Mouse (Mus musculus): ENCODE results near the gene Fmo3. TPM values are rescaled to one million over a fixed set of nuclear protein-coding genes. Genes with fewer than 3 reads are reported as not detected.

Gene Fmo3
- polyA plus RNA-seq, 1 experiment from 2014 or later, result 0.10 TPM

GRCm38 (mm10) chr1:162925121-162925520 lies 59.2 kb downstream of the Fmo3 start:
- H3K4me2 ChIP-seq, result no peak overlapping the region
- no peak overlapping the region for H3K9ac ChIP-seq
- H3K4me3 ChIP-seq (replicated peaks), result no peak overlapping the region
- no peak for ATAC-seq (ENCODE audit: insufficient read depth, low FRiP score, low read depth)
- H3K36me3 ChIP-seq, result no peaks in the 10 kb centered on the region
- 75% methylated on average over 1 of the region's 1 CpGs for WGBS
- no peaks in the 10 kb centered on the region for H3K27me3 ChIP-seq (replicated peaks)
- H3K27ac ChIP-seq, result no peak overlapping the region
- no peaks in the 10 kb centered on the region for H3K4me1 ChIP-seq
- no peaks in the 10 kb centered on the region for H3K9me3 ChIP-seq

GRCm38 (mm10) chr1:162916661-162917060 lies 67.7 kb downstream of the Fmo3 start:
- Histone ChIP-seq H3K9me3 (no peaks in the 10 kb centered on the region), H3K4me1 (no peaks in the 10 kb centered on the region), H3K27me3 (replicated peaks) (no peaks in the 10 kb centered on the region), H3K36me3 (no peaks in the 10 kb centered on the region), H3K9ac (no peak overlapping the region), H3K4me2 (no peak overlapping the region), H3K27ac (no peak overlapping the region), H3K4me3 (replicated peaks) (no peak overlapping the region)
- 63% methylated on average over 8 of the region's 8 CpGs for WGBS
- no peak for ATAC-seq (ENCODE audit: insufficient read depth, low FRiP score, low read depth)

- no peak overlapping the region for H3K9ac ChIP-seq
- no peak overlapping the region for H3K27ac ChIP-seq
- 67% methylated on average over 4 of the region's 4 CpGs for WGBS
- no peaks in the 10 kb centered on the region for H3K27me3 ChIP-seq (replicated peaks)
- no peaks in the 10 kb centered on the region for H3K36me3 ChIP-seq
- no peak for ATAC-seq (ENCODE audit: insufficient read depth, low FRiP score, low read depth)
- H3K4me1 ChIP-seq, result no peaks in the 10 kb centered on the region
- H3K4me3 ChIP-seq (replicated peaks), result no peak overlapping the region
- H3K4me2 ChIP-seq, result no peak overlapping the region
- H3K9me3 ChIP-seq, result no peaks in the 10 kb centered on the region
Observed at GRCm38 (mm10) chr1:162914932-162915556, 69.3 kb downstream of the Fmo3 start.

- Histone ChIP-seq H3K27me3 (replicated peaks) (no peaks in the 10 kb centered on the region), H3K4me1 (no peaks in the 10 kb centered on the region), H3K9ac (no peak overlapping the region), H3K36me3 (no peaks in the 10 kb centered on the region), H3K4me3 (replicated peaks) (no peak overlapping the region), H3K4me2 (no peak overlapping the region), H3K9me3 (no peaks in the 10 kb centered on the region), H3K27ac (no peak overlapping the region)
- no peak for ATAC-seq (ENCODE audit: insufficient read depth, low FRiP score, low read depth)
Observed at GRCm38 (mm10) chr1:162912085-162912484, 72.2 kb downstream of the Fmo3 start.

Other genes starting within 250 kb of the Fmo3 start
- 125 and 144 TPM in 2 replicates for gene Prrc2c, start 244.0 kb downstream of the Fmo3 start, polyA plus RNA-seq (2015; fragmentation: Nextera tagmentation; extraction: Ambion mirVana)
- 1.3 and 2.8 TPM in 2 replicates for gene Fmo4, start 170.6 kb downstream of the Fmo3 start, polyA plus RNA-seq (2015; fragmentation: Nextera tagmentation; extraction: Ambion mirVana)
- gene Fmo1, start 117.9 kb downstream of the Fmo3 start, polyA plus RNA-seq (2015; fragmentation: Nextera tagmentation; extraction: Ambion mirVana), result 13.6 and 16.4 TPM in 2 replicates
- gene Fmo2, start 85.8 kb downstream of the Fmo3 start, polyA plus RNA-seq (2015; fragmentation: Nextera tagmentation; extraction: Ambion mirVana), result 5.9 and 7.4 TPM in 2 replicates
- gene Fmo6, start 47.0 kb downstream of the Fmo3 start, polyA plus RNA-seq (2015; fragmentation: Nextera tagmentation; extraction: Ambion mirVana), result 0.10 TPM in 1 of 2 replicates, not detected in the other
- gene Mroh9, start 101.1 kb upstream of the Fmo3 start, polyA plus RNA-seq (2015; fragmentation: Nextera tagmentation; extraction: Ambion mirVana), result not detected in 2 replicates

Measured in stomach, embryonic 15.5 days (tissue).